Mouse (Mus musculus) liver, embryonic 14.5 days (tissue): ENCODE measurements around the gene Igf2r.

Source experiments
- CTCF ChIP-seq: IDR thresholded peaks from 2 replicates; pipeline ENCODE4 v1.5.1; 2016; ENCODE audit warnings: antibody characterized with exemption, low read depth, control low read depth
- EP300 ChIP-seq: IDR thresholded peaks from 2 replicates; pipeline ENCODE4 v1.6.1; 2016; ENCODE audit warnings: antibody characterized with exemption, low read depth

GRCm38 (mm10) chr17:12727748-12728147 lies 41.7 kb downstream of the Igf2r start:
- TF ChIP-seq CTCF (no peak), EP300 (no peak)
